Mouse (Mus musculus) left cerebral cortex, postnatal 14 days (tissue): ENCODE measurements around the gene Gm45837. TPM values are rescaled to one million over a fixed set of nuclear protein-coding genes. Genes with fewer than 3 reads are reported as not detected.
"Not testable (repeated sequence)": the region's sequence is repeated elsewhere in the genome, so short reads cannot be mapped to it uniquely, and the experiment has no call there.

Source experiments
- DNase-seq, 2 experiments: peaks; one replicate each; pipeline ENCODE4 v3.0.0; 2021 to 2022; ENCODE audit warnings: low spot score in 2 of 2, mixed read lengths in 1 of 2
- intact Hi-C: fragments of 180-260 bp; cut with DNase I; formaldehyde crosslinking; loops from one replicate; pipeline ENCODE4 v1.15.1; 2025
- total RNA-seq, 2 experiments: library from RNA; stranded (reverse); gene quantifications; 2 replicates each; pipeline ENCODE4 v1.2.3; 2021

Gm45837 gene
- total RNA-seq, 2 experiments from 2014 or later: not detected

GRCm38 (mm10) chr7:101523205-101523604 is 112.5 kb downstream of the Gm45837 start:
- DNase-seq: no peak
- intact Hi-C loops: loop anchor here (5.0 kb wide), 1 partner anchor 71 kb away; no protein-coding TSS in a partner anchor

- intact Hi-C loops: no loop called here
- no peak for DNase-seq
Measured at GRCm38 (mm10) chr7:101526484-101526883, 115.8 kb downstream of the Gm45837 start.

GRCm38 (mm10) chr7:101534428-101534827 is 123.7 kb downstream of the Gm45837 start:
- intact Hi-C loops: no loop called here
- DNase-seq: no peak

- intact Hi-C loops: no loop called here
Measured at GRCm38 (mm10) chr7:101535102-101535501, 124.4 kb downstream of the Gm45837 start.

GRCm38 (mm10) chr7:101535517-101535916 is 124.8 kb downstream of the Gm45837 start:
- intact Hi-C loops: no loop called here
- DNase-seq: no peak

More at GRCm38 (mm10) chr7:101535102-101535501, 124.4 kb downstream of the Gm45837 start:
- DNase-seq: no peak

- no peak for DNase-seq
- intact Hi-C loops: no loop called here
Measured at GRCm38 (mm10) chr7:101537541-101537940, 126.9 kb downstream of the Gm45837 start.

- intact Hi-C loops: no loop called here
- peak; percentile 79 to 89 for DNase-seq
Measured at GRCm38 (mm10) chr7:101538141-101538933, 127.7 kb downstream of the Gm45837 start.

- intact Hi-C loops: loop anchor here (2.0 to 5.0 kb wide), 3 partner anchors 89 to 482 kb away; no protein-coding TSS in a partner anchor
- no peak for DNase-seq
Measured at GRCm38 (mm10) chr7:101539774-101540173, 129.1 kb downstream of the Gm45837 start.

GRCm38 (mm10) chr7:101540684-101541083 is 130.0 kb downstream of the Gm45837 start:
- DNase-seq: peak in 1 of 2 experiments; percentile 31
- intact Hi-C loops: loop anchor here (2.0 to 5.0 kb wide), 3 partner anchors 90 to 483 kb away; no protein-coding TSS in a partner anchor

- intact Hi-C loops: loop anchor here (2.0 to 5.0 kb wide), 3 partner anchors 90 to 484 kb away; no protein-coding TSS in a partner anchor
- DNase-seq: peak; percentile 88 to 94
Measured at GRCm38 (mm10) chr7:101541132-101541531, 130.4 kb downstream of the Gm45837 start.

- intact Hi-C loops: loop anchor here (2.0 to 5.0 kb wide), 4 partner anchors 77 to 484 kb away; no protein-coding TSS in a partner anchor
- DNase-seq: peak; percentile 67 to 80
Measured at GRCm38 (mm10) chr7:101541734-101542133, 131.0 kb downstream of the Gm45837 start.

GRCm38 (mm10) chr7:101547651-101548050 is 137.0 kb downstream of the Gm45837 start:
- no peak for DNase-seq
- intact Hi-C loops: no loop called here

GRCm38 (mm10) chr7:101549266-101549665 is 138.6 kb downstream of the Gm45837 start:
- DNase-seq: no peak
- intact Hi-C loops: no loop called here

GRCm38 (mm10) chr7:101550686-101551485 is 140.2 kb downstream of the Gm45837 start:
- intact Hi-C loops: no loop called here
- no peak for DNase-seq

- intact Hi-C loops: no loop called here
- DNase-seq: no peak
Measured at GRCm38 (mm10) chr7:101551530-101551929, 140.8 kb downstream of the Gm45837 start.

GRCm38 (mm10) chr7:101555473-101555872 is 144.8 kb downstream of the Gm45837 start:
- DNase-seq, intact Hi-C loops: not testable (repeated sequence)

GRCm38 (mm10) chr7:101557391-101557790 is 146.7 kb downstream of the Gm45837 start:
- no peak for DNase-seq
- intact Hi-C loops: no loop called here

GRCm38 (mm10) chr7:101559393-101559792 is 148.7 kb downstream of the Gm45837 start:
- DNase-seq, intact Hi-C loops: not testable (repeated sequence)
